Mouse (Mus musculus) hindbrain, embryonic 11.5 days (tissue): Measurements from ENCODE around the gene Med15. TPM values are rescaled to one million over a fixed set of nuclear protein-coding genes. Genes with fewer than 3 reads are reported as not detected.

Experiments
- ATAC-seq: fragments of 200-750 bp; cut with Nextera tagmentation; 2 replicates; pipeline ENCODE4 v1.8.0; 2017; ENCODE audit warnings: mild to moderate bottlenecking, moderate TSS enrichment, moderate library complexity; ENCODE audit not compliant: low FRiP score
- DNase-seq: peaks from one replicate; pipeline ENCODE4 v3.0.0-alpha.2; 2015; ENCODE audit warnings: low spot score
- H3K27ac ChIP-seq: fragments of 300-500 bp; sonication (generic); 2 replicates; pipeline ENCODE4 v1.5.1; 2014; ENCODE audit warnings: mild to moderate bottlenecking, low read depth, low read length
- H3K27me3 ChIP-seq: fragments of 300-500 bp; sonication (generic); 2 replicates; pipeline ENCODE4 v1.6.1; 2014; ENCODE audit warnings: mild to moderate bottlenecking, low read length, moderate library complexity, mixed read lengths; ENCODE audit not compliant: control insufficient read depth, insufficient read depth
- H3K36me3 ChIP-seq: fragments of 300-500 bp; sonication (generic); 2 replicates; pipeline ENCODE4 v1.6.1; 2014; ENCODE audit warnings: mild to moderate bottlenecking, low read length, moderate library complexity, mixed read lengths; ENCODE audit not compliant: control insufficient read depth, insufficient read depth
- H3K4me1 ChIP-seq: fragments of 300-500 bp; sonication (generic); replicated peaks from 2 replicates; pipeline ENCODE4 v1.6.1; 2014; ENCODE audit warnings: low read length, mixed read lengths; ENCODE audit not compliant: control insufficient read depth, insufficient read depth
- H3K4me2 ChIP-seq: fragments of 300-500 bp; sonication (generic); replicated peaks from 2 replicates; pipeline ENCODE4 v1.6.1; 2014; ENCODE audit warnings: mild to moderate bottlenecking, low read depth, low read length
- H3K4me3 ChIP-seq: fragments of 300-500 bp; sonication (generic); 2 replicates; pipeline ENCODE4 v1.5.1; 2014; ENCODE audit warnings: low read depth, low read length
- H3K9ac ChIP-seq: fragments of 300-500 bp; sonication (generic); 2 replicates; pipeline ENCODE4 v1.6.1; 2014; ENCODE audit warnings: low read depth, low read length
- H3K9me3 ChIP-seq: fragments of 300-500 bp; sonication (generic); 2 replicates; pipeline ENCODE4 v1.6.1; 2016; ENCODE audit warnings: low read length; ENCODE audit not compliant: control insufficient read depth
- WGBS: fragments of 180-500 bp; shearing (Covaris S2); extraction: QIAGEN DNeasy Blood & Tissue Kit; methylation state at CpG from one replicate; pipeline ENCODE4 v1.1.7; 2014; 5-methylcytosine and 5-hydroxymethylcytosine counted together
- polyA plus RNA-seq: library from polyadenylated mRNA; unstranded; fragments of >200 nt; fragmentation: Nextera tagmentation; extraction: Ambion mirVana; gene quantifications from 2 replicates; pipeline ENCODE4 v1.2.1, GENCODE M21; 2014

Gene Med15
- polyA plus RNA-seq, 1 experiment from 2014 or later, result 42.8 TPM

DNA sequence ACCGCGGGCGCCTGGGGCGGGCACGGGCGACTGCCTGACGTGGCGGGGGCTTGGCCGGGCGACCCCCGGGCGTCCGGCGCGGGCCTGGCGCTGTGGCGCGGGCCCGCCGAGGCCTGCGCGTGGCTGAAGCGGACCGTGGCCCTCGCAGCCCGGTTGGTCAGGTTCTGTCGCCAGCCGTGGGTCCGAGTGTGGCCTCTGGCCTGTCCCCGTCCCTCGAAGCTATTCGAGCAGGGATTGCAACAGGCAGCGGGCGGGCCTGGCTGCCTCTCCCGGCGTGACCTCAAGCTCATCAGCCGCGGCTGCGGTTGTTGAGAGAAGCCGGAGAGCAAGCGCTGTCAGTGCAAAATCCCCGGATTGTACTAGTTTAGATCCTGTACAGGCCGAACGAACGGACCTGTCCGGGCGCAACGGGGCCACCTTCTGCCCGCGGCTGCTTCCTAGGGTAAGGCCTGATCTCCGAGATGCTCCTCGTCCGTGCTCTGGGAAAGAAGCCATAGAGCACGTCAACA is 27.2 kb upstream of the Med15 start:
- Histone ChIP-seq H3K36me3 (no peaks in the 10 kb centered on the region), H3K9ac (peak overlapping the region; percentile 86), H3K27me3 (no peaks in the 10 kb centered on the region), H3K4me1 (peaks cover 2% of the 10 kb centered on the region; the same call in 1 of the 2 replicates), H3K4me2 (peak overlapping the region; percentile 97), H3K27ac (no peak overlapping the region), H3K4me3 (peak overlapping the region; percentile 66), H3K9me3 (no peaks in the 10 kb centered on the region)
- ATAC-seq (peak; percentile 81), DNase-seq (peak; percentile 63)
- WGBS, result 2% methylated on average over 53 of the region's 54 CpGs

DNA sequence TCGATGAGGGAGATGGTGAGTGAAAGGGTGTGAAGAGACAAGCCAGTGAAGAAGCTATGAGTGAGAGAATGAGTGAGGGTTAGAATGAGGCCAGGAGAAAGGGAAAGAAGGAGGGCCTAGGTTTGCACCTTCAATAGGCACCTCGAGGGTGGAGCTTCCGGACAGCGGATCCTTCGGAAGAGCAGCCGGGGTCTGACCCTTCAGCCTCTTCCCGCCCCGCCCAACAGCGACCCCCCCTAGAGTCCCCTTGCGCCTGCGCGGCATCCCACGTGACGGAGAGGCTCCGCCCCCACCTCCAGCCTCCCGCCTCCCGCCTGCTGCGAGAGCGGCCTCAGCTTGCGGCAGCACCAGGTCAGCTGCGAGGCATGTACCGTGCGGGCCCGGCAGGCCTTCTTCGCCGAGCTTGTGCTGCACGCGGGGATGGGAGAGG is 26.7 kb upstream of the Med15 start, which contains the start of gene Klhl22:
Klhl22 (plus strand) TSS at position 275 of the 430 bp plus-strand sequence.
- peak within 1 kb of the TSS; percentile 97 for H3K4me2 ChIP-seq
- H3K4me3 ChIP-seq, result peak within 1 kb of the TSS; percentile 66
- ATAC-seq, result peak; percentile 94
- H3K36me3 ChIP-seq, result no peaks in the 10 kb centered on the region
- H3K4me1 ChIP-seq, result peaks cover 2% of the 10 kb centered on the region; the same call in 1 of the 2 replicates
- H3K27me3 ChIP-seq, result no peaks in the 10 kb centered on the region
- H3K9ac ChIP-seq, result peak within 1 kb of the TSS; percentile 86
- no peak within 1 kb of the TSS for H3K27ac ChIP-seq
- 2% methylated on average over 27 of the region's 28 CpGs for WGBS
- H3K9me3 ChIP-seq, result no peaks in the 10 kb centered on the region
- DNase-seq, result peak; percentile 94

DNA sequence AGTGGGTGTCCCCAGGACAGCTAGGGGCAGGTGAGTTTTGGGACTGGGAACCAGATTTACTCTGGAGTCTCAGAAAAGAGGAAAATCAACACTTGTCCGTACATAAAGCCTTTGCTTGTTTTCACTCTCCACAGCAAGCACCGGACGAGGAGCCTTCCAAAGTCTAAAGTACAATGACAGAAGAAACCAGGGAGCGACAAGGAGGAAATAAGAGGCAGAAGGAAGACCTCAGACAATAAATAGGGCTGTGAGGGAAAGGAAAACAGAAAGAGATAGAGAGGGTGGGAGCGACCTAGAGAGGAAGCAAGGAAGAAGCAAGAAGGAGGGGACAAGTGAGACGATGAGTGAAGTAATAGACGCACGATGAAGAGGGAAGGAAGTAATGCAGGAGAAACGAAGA is 26.2 kb upstream of the Med15 start:
- Histone ChIP-seq H3K36me3 (no peaks in the 10 kb centered on the region), H3K4me2 (peak overlapping the region; percentile 97), H3K9me3 (no peaks in the 10 kb centered on the region), H3K27ac (no peak overlapping the region), H3K27me3 (no peaks in the 10 kb centered on the region), H3K4me1 (peaks cover 2% of the 10 kb centered on the region; the same call in 1 of the 2 replicates), H3K4me3 (peak overlapping the region; percentile 66), H3K9ac (peak overlapping the region; percentile 86; the same call in 1 of the 2 replicates)
- WGBS, result 52% methylated on average over 9 of the region's 9 CpGs
- no peak for ATAC-seq
- no peak for DNase-seq

DNA sequence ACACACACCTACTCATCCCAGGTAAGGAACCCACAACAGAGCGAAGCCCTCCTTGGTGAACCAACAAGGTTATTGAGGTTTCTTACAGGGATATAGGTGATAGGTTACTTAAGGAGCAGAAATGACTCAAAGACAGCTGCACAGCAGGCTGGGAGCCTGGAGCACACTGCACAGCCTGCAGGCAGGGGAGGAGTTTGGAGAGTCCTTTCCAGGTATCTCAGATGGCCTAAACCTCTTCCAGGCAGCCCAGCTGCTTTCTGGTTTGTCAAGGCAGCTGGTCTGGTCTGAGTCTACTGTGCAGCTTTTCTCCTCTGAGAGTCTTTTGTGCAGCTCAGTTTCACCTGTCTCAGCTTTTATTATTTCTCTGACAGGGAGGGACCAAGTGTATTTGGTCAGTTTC is 25.1 kb upstream of the Med15 start:
- Histone ChIP-seq H3K36me3 (no peaks in the 10 kb centered on the region), H3K4me1 (peaks cover 2% of the 10 kb centered on the region; the same call in 1 of the 2 replicates), H3K9ac (no peak overlapping the region), H3K9me3 (no peaks in the 10 kb centered on the region), H3K27me3 (no peaks in the 10 kb centered on the region), H3K4me2 (no peak overlapping the region), H3K27ac (no peak overlapping the region), H3K4me3 (no peak overlapping the region)
- 100% methylated on average over 1 of the region's 1 CpGs for WGBS
- DNase-seq, result no peak
- no peak for ATAC-seq

DNA sequence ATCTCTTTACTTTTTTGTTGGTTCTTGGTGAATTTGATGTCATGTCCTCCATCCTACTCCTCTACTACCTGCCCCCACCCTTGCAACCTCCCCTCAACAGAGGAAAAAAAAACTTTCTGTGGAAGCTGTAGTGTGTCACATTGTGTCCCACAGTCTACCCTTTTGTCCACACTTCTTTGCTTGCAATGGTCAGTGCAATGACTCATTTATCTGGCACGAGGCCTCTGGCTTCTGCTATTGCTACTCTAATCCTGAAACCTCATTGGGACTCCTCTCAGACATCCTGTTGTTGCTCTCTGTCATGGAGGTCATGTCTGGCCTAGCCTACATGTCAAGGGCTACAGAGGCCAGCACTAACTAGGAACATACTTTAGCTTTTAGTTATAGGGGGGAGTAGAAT is 21.0 kb upstream of the Med15 start:
- ATAC-seq, result no peak
- WGBS, result 49% methylated on average over 1 of the region's 1 CpGs
- H3K9ac ChIP-seq, result no peak overlapping the region
- DNase-seq, result no peak
- no peaks in the 10 kb centered on the region for H3K36me3 ChIP-seq
- no peak overlapping the region for H3K4me3 ChIP-seq
- no peak overlapping the region for H3K27ac ChIP-seq
- no peaks in the 10 kb centered on the region for H3K4me1 ChIP-seq
- H3K9me3 ChIP-seq, result no peaks in the 10 kb centered on the region
- no peak overlapping the region for H3K4me2 ChIP-seq
- no peaks in the 10 kb centered on the region for H3K27me3 ChIP-seq

DNA sequence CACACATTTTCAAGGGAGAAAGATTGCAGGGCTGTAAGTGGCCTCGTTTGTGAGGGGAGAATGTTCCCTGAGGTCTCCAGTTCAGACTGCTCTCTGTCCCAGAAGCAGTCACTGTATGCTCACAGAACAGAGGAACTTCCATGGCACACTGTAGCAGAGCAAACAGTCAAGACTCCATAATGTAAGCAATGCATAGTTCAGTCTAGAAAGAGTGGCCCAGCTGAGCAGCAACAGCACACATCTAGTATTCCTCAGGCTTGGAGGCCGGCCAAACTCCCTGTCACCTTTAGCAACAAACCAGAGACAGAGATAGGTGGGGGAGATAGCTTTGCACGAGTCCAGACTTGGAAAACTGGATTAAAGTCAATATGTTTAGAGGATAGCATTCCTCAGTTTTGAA is 20.3 kb upstream of the Med15 start:
- H3K27me3 ChIP-seq, result no peaks in the 10 kb centered on the region
- no peaks in the 10 kb centered on the region for H3K4me1 ChIP-seq
- no peak overlapping the region for H3K27ac ChIP-seq
- DNase-seq (no peak), ATAC-seq (no peak)
- WGBS, result 40% methylated on average over 3 of the region's 3 CpGs
- no peak overlapping the region for H3K4me3 ChIP-seq
- no peak overlapping the region for H3K9ac ChIP-seq
- no peaks in the 10 kb centered on the region for H3K36me3 ChIP-seq
- H3K4me2 ChIP-seq, result no peak overlapping the region
- H3K9me3 ChIP-seq, result no peaks in the 10 kb centered on the region

DNA sequence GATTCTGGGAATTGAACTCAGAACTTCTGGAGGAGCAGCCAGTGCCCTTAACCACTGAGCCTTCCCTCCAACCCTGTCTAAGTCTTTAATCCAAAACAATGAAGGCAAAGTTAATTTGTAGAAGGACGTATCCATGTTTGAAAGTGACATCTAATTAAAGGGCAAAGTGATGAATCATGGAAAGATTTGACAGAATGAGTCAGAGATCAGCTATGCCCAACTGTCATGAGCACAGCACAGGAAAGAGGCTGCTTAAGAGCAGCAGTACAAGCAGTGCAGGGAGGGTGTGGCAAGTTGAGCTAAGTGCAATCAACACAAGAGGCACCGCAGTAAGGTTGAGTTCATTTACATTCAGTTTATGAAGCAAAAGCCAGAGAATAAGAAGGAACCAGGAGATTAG is 12.4 kb upstream of the Med15 start:
- no peak overlapping the region for H3K27ac ChIP-seq
- ATAC-seq, result no peak
- H3K4me1 ChIP-seq, result no peaks in the 10 kb centered on the region
- WGBS, result 87% methylated on average over 2 of the region's 2 CpGs
- H3K9ac ChIP-seq, result no peak overlapping the region
- H3K4me3 ChIP-seq, result no peak overlapping the region
- H3K9me3 ChIP-seq, result no peaks in the 10 kb centered on the region
- H3K36me3 ChIP-seq, result no peaks in the 10 kb centered on the region
- H3K27me3 ChIP-seq, result no peaks in the 10 kb centered on the region
- no peak overlapping the region for H3K4me2 ChIP-seq
- DNase-seq, result no peak

DNA sequence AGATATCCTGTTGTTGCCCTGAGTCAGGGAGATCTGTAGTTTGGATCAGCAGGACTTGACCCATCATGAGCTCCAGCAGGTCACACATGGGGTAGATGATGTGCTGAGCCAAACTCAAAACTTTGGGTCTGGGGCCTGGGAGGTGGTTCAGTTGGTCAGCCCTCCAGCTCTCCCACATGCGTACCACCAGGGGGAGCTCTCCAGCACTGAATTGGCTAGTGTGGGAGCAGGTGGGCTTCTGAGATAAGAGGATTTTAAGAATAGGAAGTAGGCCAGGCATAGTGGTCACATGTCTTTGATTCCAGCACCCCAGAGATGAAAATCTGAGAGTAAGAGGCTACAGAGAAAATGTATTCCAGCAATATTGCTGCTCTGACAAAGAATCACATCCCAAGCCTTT is 11.8 kb upstream of the Med15 start:
- H3K4me1 ChIP-seq, result no peaks in the 10 kb centered on the region
- no peaks in the 10 kb centered on the region for H3K36me3 ChIP-seq
- no peak overlapping the region for H3K9ac ChIP-seq
- H3K27ac ChIP-seq, result no peak overlapping the region
- H3K9me3 ChIP-seq, result no peaks in the 10 kb centered on the region
- no peaks in the 10 kb centered on the region for H3K27me3 ChIP-seq
- no peak overlapping the region for H3K4me3 ChIP-seq
- peak; percentile 71 for DNase-seq
- ATAC-seq, result no peak
- H3K4me2 ChIP-seq, result no peak overlapping the region
- 0% methylated on average over 1 of the region's 1 CpGs for WGBS

DNA sequence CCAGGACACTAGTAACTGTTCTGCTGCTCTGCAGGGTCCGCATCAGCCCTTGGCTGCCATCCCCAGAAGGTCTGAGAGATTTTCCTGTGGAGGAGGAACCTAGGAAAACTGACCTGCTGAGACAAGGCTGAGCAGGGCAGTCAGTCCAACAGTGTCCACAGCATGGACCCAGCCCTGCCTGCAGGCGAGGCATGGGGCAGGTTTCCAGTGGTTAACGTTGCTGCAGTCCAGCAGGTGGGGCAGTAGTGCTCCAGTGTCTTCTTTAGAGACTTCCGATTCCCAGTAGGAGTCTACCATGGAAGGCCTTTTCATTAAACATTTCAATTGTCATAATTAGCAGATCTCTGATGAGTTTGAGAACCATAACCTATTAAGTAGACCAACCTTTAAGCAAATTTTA is 10.6 kb upstream of the Med15 start:
- ATAC-seq, result no peak
- H3K4me1 ChIP-seq, result no peaks in the 10 kb centered on the region
- no peak for DNase-seq
- H3K9ac ChIP-seq, result no peak overlapping the region
- whole genome bisulfite sequencing, result 43% methylated on average over 4 of the region's 4 CpGs
- H3K4me3 ChIP-seq, result no peak overlapping the region
- no peaks in the 10 kb centered on the region for H3K36me3 ChIP-seq
- H3K9me3 ChIP-seq, result no peaks in the 10 kb centered on the region
- H3K27me3 ChIP-seq, result no peaks in the 10 kb centered on the region
- H3K4me2 ChIP-seq, result no peak overlapping the region
- no peak overlapping the region for H3K27ac ChIP-seq
